Mouse (Mus musculus): ENCODE measurements at regions not wholly inside any gene's neighbourhood (a gene's known extent, or its start where the extent isn't known, plus 50 kb on each side); places are given as distances from the start of the nearest gene placed in this dataset.

DNA sequence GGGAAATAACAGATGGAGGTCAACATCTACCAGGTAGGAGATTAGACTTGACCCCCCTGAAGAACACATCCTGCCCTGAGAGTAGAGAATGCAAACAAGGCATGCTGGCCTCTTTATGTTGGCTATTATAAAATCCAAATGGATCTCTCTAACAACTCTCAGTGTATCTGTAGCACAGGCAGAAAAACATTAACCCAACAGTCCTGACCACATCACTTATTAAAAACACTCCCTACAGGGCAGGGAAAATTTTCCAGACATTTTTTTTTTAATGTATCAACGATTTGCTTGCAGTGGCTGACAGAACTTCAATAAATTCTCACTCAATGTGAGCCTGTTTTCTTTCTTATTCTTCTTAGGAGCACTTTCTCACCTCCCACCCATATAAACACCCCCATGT lies 511.4 kb downstream of the Cdk5rap2 start:
- DNase-seq (ENCODE audit: low spot score in 2 of 2), result no peak

DNA sequence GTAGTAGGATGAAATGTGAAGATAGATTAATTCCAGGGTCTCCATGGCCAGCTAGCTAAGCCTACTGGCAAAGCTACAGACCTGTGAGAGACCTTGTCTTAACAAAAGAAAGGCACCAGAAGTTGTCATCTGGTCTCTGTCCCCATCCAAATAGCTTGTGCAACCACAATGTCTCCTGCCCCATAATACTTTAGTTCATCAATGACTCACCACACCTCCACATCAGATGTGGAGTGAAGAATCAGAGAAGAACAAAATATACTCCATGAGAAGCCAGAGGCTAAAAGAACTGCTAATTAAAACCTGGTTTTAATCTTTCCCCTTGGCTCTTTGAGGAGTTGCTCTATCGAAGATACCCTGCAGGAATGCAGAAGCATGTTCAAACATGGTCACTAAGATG lies 514.1 kb downstream of the Cdk5rap2 start:
- DNase-seq (ENCODE audit: low spot score in 2 of 2), result no peak

GRCm38 (mm10) chr4:69892829-69893175 lies 517.4 kb downstream of the Cdk5rap2 start:
- no peak for DNase-seq (ENCODE audit: low spot score in 2 of 2)

DNA sequence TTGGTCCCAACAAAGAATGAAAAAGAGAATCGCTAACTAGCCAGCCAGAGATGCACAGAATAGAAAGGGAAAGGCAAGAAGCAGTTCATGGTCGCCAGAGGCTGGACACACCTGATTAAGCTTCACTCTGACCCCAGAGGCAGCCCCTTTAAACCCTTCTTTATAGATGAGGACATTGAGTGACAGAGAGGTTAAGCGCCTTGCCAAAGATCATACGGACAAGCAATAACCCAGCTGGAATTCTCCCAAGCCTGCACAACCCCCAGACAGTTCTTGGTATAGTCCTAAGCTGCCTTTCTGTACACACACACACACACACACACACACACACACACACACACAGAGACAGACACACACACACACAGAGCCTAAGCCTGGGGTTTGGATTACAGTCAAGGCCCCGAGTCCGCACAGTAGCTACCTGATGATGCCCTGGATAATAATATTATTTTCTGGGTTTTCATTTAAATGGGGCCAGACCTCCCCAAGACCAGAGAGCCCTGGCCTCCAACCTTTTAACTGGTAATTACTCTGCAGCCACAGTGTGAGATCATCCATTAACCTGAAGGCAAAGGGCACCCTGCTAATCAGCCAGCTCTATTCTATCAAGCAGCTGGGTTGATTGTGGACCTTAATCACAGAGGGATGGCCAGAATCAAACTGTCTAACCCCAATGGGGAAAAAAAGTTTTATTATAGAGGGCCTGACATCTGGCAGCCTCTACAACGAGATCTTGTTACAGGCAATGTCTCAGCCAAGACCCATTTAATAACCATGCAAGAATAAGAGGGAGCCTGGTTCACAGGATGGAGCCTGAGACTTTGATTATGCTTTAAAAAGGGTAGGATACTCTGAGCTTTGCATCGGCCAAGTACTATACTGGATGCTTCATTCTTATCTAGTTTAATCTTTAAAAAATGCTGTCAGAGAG lies 518.1 kb downstream of the Cdk5rap2 start:
- no peak for DNase-seq (ENCODE audit: low spot score in 2 of 2)

GRCm38 (mm10) chr4:69890655-69891054 lies 519.6 kb downstream of the Cdk5rap2 start:
- no peak for DNase-seq (ENCODE audit: low spot score in 2 of 2)

GRCm38 (mm10) chr4:69889931-69890634 lies 520.2 kb downstream of the Cdk5rap2 start:
- DNase-seq (ENCODE audit: low spot score in 2 of 2), result no peak

DNA sequence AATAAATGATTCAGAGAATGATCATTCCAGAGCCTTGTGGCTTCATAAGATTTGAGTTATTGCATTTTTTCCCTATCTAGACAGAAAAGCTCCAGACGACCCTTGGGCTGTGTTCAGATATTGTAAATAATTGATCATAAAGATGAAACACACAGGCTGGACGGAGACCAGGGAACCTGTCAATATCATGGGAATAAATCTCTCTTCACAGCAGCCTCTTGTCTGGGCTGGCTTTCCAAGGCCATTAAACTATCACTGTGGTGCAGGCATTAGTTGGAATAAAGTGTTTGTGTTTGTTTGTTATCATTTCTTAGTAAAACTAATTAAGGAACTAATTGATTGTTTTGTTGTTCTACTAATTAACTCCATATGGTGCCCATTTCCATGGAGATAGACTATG lies 533.5 kb downstream of the Cdk5rap2 start:
- DNase-seq (ENCODE audit: low spot score in 2 of 2), result no peak

- DNase-seq (ENCODE audit: low spot score in 2 of 2), result no peak
Measured at GRCm38 (mm10) chr4:69870638-69871037, 539.6 kb downstream of the Cdk5rap2 start.

- DNase-seq (ENCODE audit: low spot score in 2 of 2), result no peak
Measured at GRCm38 (mm10) chr4:69855001-69855400, 555.2 kb downstream of the Cdk5rap2 start.

- DNase-seq (ENCODE audit: low spot score in 2 of 2), result no peak
Measured at GRCm38 (mm10) chr4:69852637-69853036, 557.6 kb downstream of the Cdk5rap2 start.

DNA sequence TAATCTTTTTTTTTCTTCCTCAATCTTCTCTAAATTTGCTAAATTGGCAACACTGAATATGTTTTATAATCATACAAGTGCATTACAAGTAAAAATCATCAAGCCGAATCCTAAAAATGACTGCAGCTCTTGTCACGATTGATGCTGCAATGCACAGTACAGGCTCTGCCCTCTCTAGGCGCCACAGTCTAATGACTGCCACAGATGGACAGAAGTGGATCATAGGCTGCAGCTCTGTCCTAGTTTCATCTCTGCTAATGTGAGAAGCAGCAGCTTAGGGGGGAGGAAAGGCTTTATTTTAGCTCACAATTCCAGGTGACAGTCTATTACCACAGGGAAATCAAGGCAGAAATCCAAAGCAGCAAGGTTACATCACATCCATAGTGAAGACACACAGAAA lies 560.8 kb downstream of the Cdk5rap2 start:
- peak; percentile 6 to 15 for DNase-seq (ENCODE audit: low spot score in 2 of 2)

- DNase-seq (ENCODE audit: low spot score in 2 of 2), result no peak
Measured at GRCm38 (mm10) chr4:69839868-69840267, 570.4 kb downstream of the Cdk5rap2 start.

DNA sequence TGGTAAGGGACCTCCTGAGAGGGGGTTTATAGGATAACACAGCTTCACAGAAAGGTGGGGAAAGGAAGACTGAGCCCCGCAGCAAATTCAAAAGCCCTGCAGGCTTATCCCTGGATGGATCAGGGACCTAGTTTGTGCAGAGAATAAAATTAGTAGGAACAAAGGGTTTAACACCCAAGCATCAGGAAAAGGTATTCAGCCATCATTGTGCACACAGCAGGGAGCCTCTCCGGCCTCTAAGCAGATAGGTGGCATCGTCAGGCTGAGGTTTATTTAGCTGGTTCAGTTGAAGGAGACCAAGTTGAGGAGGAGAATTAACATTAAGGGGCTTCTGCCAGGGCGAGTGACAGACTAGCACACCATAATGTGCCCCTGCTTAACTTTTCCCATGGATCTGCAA lies 571.3 kb downstream of the Cdk5rap2 start:
- DNase-seq (ENCODE audit: low spot score in 2 of 2), result no peak

DNA sequence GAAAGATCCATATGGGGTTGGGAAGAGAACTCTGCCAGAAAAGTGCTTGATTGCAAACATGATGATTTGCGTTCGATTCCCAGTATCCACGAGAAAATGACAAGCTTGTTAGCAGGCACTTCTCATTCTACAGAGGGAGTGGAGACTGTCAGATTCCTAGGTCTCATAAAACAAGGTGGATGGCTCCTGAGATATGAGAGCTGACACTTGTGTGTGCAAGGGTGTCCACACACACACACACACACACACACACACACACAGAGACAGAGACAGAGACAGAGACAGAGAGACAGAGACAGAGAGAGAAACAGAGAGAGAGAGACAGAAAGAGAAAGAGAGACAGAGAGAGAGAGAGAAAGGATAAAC lies 585.4 kb downstream of the Cdk5rap2 start:
- no peak for DNase-seq (ENCODE audit: low spot score in 2 of 2)

GRCm38 (mm10) chr4:69824215-69824902 lies 585.9 kb downstream of the Cdk5rap2 start:
- no peak for DNase-seq (ENCODE audit: low spot score in 2 of 2)

DNA sequence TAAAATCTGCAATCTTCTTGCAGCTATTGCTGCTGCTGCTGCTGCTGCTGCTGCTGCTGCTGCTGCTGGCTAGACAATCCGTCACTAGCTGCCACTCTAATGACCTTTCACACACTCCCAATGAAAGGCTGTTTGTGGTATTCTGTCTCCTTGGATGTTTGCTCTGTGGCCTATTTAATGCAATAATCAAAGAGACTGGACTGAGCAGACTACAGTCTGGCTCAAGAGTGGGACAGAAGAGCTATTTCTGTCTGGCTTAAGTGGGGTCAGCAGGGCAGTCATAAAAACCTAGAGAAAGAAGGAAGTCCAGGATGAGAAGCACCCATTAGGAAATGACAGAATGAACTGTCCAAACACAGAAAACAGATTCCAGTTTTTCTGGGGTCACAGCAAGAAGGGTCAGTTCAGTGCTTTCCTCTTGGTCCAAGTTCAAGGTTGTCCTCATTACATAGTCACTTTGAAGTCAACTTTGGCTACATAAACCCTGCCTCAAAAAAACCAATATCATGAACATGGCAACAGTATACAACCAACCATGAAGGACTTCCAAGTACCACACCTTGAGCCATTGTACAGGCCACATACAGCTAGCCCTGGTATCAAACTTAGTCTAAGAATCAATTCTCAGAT lies 586.8 kb downstream of the Cdk5rap2 start:
- DNase-seq (ENCODE audit: low spot score in 2 of 2), result no peak

- no peak for DNase-seq (ENCODE audit: low spot score in 2 of 2)
Measured at GRCm38 (mm10) chr4:69818885-69819284, 591.4 kb downstream of the Cdk5rap2 start.

- DNase-seq (ENCODE audit: low spot score in 2 of 2), result no peak
Measured at GRCm38 (mm10) chr4:69785481-69786050, 624.7 kb downstream of the Cdk5rap2 start.

DNA sequence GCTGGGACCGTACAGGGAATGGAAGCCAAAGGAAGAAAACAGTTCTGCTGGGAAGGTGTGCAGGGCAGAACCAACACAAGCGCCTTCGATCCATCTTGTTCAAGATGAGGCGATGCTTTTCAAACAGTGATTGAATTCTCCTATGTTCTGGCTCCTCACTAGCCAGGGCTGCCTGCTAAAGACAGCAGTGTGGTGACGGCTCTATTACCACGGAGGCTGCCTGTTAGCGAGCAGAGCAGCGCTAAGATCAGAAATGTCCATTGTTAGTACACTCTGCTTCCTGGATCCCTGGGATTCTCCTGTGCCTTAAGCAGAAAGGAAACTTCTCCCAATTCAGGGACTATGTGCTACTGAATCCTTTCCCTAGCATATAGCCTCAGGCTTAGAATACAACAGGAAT lies 629.0 kb downstream of the Cdk5rap2 start:
- DNase-seq (ENCODE audit: low spot score in 2 of 2), result no peak

DNA sequence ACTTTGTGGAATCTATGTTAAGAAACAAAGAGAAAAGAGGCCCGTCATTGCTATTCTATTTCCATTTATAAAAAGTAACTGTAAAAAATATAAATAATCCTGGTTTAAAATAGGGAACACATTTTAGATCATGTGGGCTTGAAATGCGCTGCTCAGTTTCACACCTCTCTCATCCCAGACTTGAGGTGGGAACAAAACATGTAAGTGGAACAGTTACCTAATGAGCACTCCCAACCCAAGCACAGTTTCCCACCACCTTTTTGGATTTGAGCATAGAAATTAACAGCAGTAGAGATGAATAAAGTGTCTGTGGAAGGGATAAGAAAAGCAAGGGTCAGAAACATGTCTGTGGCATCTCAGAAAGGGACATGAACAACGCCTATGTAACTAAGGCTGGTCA lies 648.4 kb downstream of the Cdk5rap2 start:
- DNase-seq (ENCODE audit: low spot score in 2 of 2), result peak in 1 of 2 experiments; percentile 69

- no peak for DNase-seq (ENCODE audit: low spot score in 2 of 2)
Measured at GRCm38 (mm10) chr4:69759596-69759995, 650.6 kb downstream of the Cdk5rap2 start.

- no peak for DNase-seq (ENCODE audit: low spot score in 2 of 2)
Measured at GRCm38 (mm10) chr4:69754567-69754966, 655.7 kb downstream of the Cdk5rap2 start.
